Comparison of ENCODE assay signal across 22 mouse cellular contexts in the genomic region with DNA sequence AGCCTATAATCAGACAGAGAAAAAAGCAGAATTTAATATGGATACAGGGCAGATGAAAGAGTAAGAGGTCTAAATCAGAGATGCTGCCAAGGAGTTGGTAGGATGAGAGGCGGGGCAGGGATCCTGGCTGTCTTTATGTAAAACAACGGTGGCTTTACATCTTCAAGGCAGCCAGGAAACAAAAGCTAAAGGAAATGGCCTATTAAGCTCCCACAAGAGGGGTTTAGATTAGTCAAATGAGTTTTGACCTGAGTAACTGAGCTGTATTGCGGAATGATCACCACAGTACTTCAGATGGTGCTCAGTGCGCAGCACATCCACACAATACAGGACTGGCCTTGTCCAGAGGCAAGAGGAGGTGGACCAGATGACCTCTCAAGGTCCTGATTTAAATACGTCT. TPM values are rescaled to one million over a fixed set of nuclear protein-coding genes. Genes with fewer than 3 reads are reported as not detected.
A peak's percentile ranks its signal among the peaks of the same experiment; 100 is the strongest.
DNase-seq lines count a peak whose midpoint lies in the region; ATAC-seq lines count a peak whose summit lies in the region.
"Had no signal": no experiment of that assay in that cellular context is flagged by ENCODE, and none has a peak within 500 bp of the region (broad histone marks: within the 10 kb centered on the region; RNA-seq: fewer than 3 reads in every experiment).

No protein-coding gene starts in this region.

- peak overlapping the region; percentile 83 for H3K27ac ChIP-seq in hindbrain, embryonic 13.5 days
- H3K27ac ChIP-seq in hindbrain, embryonic 10.5 days, result no peak overlapping the region
- no peak overlapping the region for H3K27ac ChIP-seq in midbrain, embryonic 11.5 days (ENCODE audit: low read depth, low read length)
- peak overlapping the region; percentile 83 for H3K27ac ChIP-seq in neural tube, embryonic 13.5 days (replicated peaks)
- H3K27ac ChIP-seq: embryonic facial prominence, embryonic 13.5 days; limb, embryonic 12.5 days; liver, embryonic 13.5 days; lung, embryonic 15.5 days had no signal

- WGBS in hindbrain, embryonic 13.5 days, result 36% methylated on average over 5 of the region's 5 CpGs
- WGBS in hindbrain, embryonic 10.5 days, result 30% methylated on average over 5 of the region's 5 CpGs
- WGBS in midbrain, embryonic 11.5 days, result 18% methylated on average over 5 of the region's 5 CpGs
- whole genome bisulfite sequencing in neural tube, embryonic 13.5 days, result 25% methylated on average over 5 of the region's 5 CpGs

- H3K27me3 ChIP-seq in hindbrain, embryonic 13.5 days, result peaks cover 25% of the 10 kb centered on the region; the same call in 1 of the 2 replicates
- peaks cover 64% of the 10 kb centered on the region for H3K27me3 ChIP-seq in hindbrain, embryonic 10.5 days (ENCODE audit: insufficient read depth, poor library complexity, severe bottlenecking)
- H3K27me3 ChIP-seq in midbrain, embryonic 11.5 days (ENCODE audit: control insufficient read depth, insufficient read depth, low read length), result no peaks in the 10 kb centered on the region; the same call in 1 of the 2 replicates
- no peaks in the 10 kb centered on the region; the same call in 1 of the 2 replicates for H3K27me3 ChIP-seq in neural tube, embryonic 13.5 days

- H3K9me3 ChIP-seq in hindbrain, embryonic 13.5 days, result no peaks in the 10 kb centered on the region
- H3K9me3 ChIP-seq in hindbrain, embryonic 10.5 days, result no peaks in the 10 kb centered on the region
- H3K9me3 ChIP-seq in midbrain, embryonic 11.5 days (ENCODE audit: control insufficient read depth, low read length), result no peaks in the 10 kb centered on the region
- no peaks in the 10 kb centered on the region for H3K9me3 ChIP-seq in neural tube, embryonic 13.5 days
- H3K9me3 ChIP-seq: embryonic facial prominence, embryonic 13.5 days; limb, embryonic 12.5 days; liver, embryonic 13.5 days; lung, embryonic 15.5 days had no signal

- peaks cover 35% of the 10 kb centered on the region for H3K4me1 ChIP-seq in hindbrain, embryonic 13.5 days (replicated peaks)
- H3K4me1 ChIP-seq in hindbrain, embryonic 10.5 days (replicated peaks), result peaks cover 29% of the 10 kb centered on the region
- peaks cover 8% of the 10 kb centered on the region; the same call in 1 of the 2 replicates for H3K4me1 ChIP-seq in midbrain, embryonic 11.5 days (ENCODE audit: control insufficient read depth, insufficient read depth, low read length)
- H3K4me1 ChIP-seq in neural tube, embryonic 13.5 days (replicated peaks), result peaks cover 28% of the 10 kb centered on the region
- H3K4me1 ChIP-seq: liver, embryonic 13.5 days; lung, embryonic 15.5 days had no signal

- ATAC-seq in hindbrain, embryonic 13.5 days (ENCODE audit: low FRiP score), result no peak
- no peak for ATAC-seq in midbrain, embryonic 11.5 days (ENCODE audit: low FRiP score)
- no peak for ATAC-seq in neural tube, embryonic 13.5 days (ENCODE audit: low read depth)
- ATAC-seq: activated CD4-positive, CD25-positive, alpha-beta regulatory T cell, adult 4 months had no signal

- H3K4me2 ChIP-seq in hindbrain, embryonic 13.5 days, result no peak overlapping the region
- H3K4me2 ChIP-seq in midbrain, embryonic 11.5 days, result peak overlapping the region; percentile 38; the same call in 1 of the 2 replicates
- peak overlapping the region; percentile 49; the same call in 1 of the 2 replicates for H3K4me2 ChIP-seq in neural tube, embryonic 13.5 days
- H3K4me2 ChIP-seq: liver, embryonic 13.5 days; lung, embryonic 15.5 days had no signal

- 0 out of 2 replicates have a peak overlapping the region, but pooled peaks have one; percentile 68 for H3K9ac ChIP-seq in hindbrain, embryonic 13.5 days
- H3K9ac ChIP-seq in midbrain, embryonic 11.5 days (ENCODE audit: low read length), result no peak overlapping the region
- 0 out of 2 replicates have a peak overlapping the region, but pooled peaks have one; percentile 58 for H3K9ac ChIP-seq in neural tube, embryonic 13.5 days
- H3K9ac ChIP-seq: embryonic facial prominence, embryonic 13.5 days; limb, embryonic 12.5 days; liver, embryonic 13.5 days; lung, embryonic 15.5 days had no signal

- no peak for DNase-seq in hindbrain, embryonic 10.5 days (ENCODE audit: low spot score)
- DNase-seq in ES-CJ7 (ENCODE audit: low read depth, low spot score), result peak; percentile 95
- DNase-seq in midbrain, embryonic 11.5 days (ENCODE audit: low spot score, missing footprints), result no peak
- DNase-seq in lung, adult 18-20 months, result no peak
- DNase-seq in adrenal gland, adult 2 months, result no peak
- no peak for DNase-seq in right cerebral cortex, adult 2 months (ENCODE audit: low spot score in 2 of 2)
- DNase-seq: adrenal gland, postnatal 14 days; cerebellum, postnatal 14 days; forebrain, postnatal 0 days; gastrocnemius, postnatal 36 days; kidney, adult 2 months; kidney, postnatal 36 days; liver, embryonic 13.5 days; lung, postnatal 4 days; right cerebral cortex, postnatal 4 days; thymus, adult 2 months had no signal

- no peak overlapping the region for H3K4me3 ChIP-seq in hindbrain, embryonic 13.5 days
- no peak overlapping the region for H3K4me3 ChIP-seq in hindbrain, embryonic 10.5 days
- H3K4me3 ChIP-seq in midbrain, embryonic 11.5 days (ENCODE audit: low read depth, low read length), result no peak overlapping the region
- H3K4me3 ChIP-seq in neural tube, embryonic 13.5 days, result no peak overlapping the region
- H3K4me3 ChIP-seq: embryonic facial prominence, embryonic 13.5 days; limb, embryonic 12.5 days; liver, embryonic 13.5 days; lung, embryonic 15.5 days had no signal

- H3K36me3 ChIP-seq in hindbrain, embryonic 13.5 days, result no peaks in the 10 kb centered on the region
- no peaks in the 10 kb centered on the region for H3K36me3 ChIP-seq in hindbrain, embryonic 10.5 days
- no peaks in the 10 kb centered on the region for H3K36me3 ChIP-seq in midbrain, embryonic 11.5 days (ENCODE audit: control insufficient read depth, insufficient read depth, low read length)
- 0 out of 2 replicates have a peak, but pooled peaks cover 8% of the 10 kb centered on the region for H3K36me3 ChIP-seq in neural tube, embryonic 13.5 days
- H3K36me3 ChIP-seq: embryonic facial prominence, embryonic 13.5 days; limb, embryonic 12.5 days; liver, embryonic 13.5 days; lung, embryonic 15.5 days had no signal

RNA-seq across cellular contexts. Expression of a gene that starts 21.7 kb away (rescaled TPM):
- 29.9 and 33.1 TPM in 2 replicates for polyA plus RNA-seq in hindbrain, embryonic 13.5 days (2015; fragmentation: Nextera tagmentation; extraction: Ambion mirVana)
- 5.5 and 8.8 TPM in 2 replicates for polyA plus RNA-seq in hindbrain, embryonic 10.5 days (2016; fragmentation: Nextera tagmentation; extraction: Ambion mirVana)
- 3.3 and 4.4 TPM in 2 replicates for polyA plus RNA-seq in midbrain, embryonic 11.5 days (2014; fragmentation: Nextera tagmentation; extraction: Ambion mirVana)
- polyA plus RNA-seq in neural tube, embryonic 13.5 days (2015; fragmentation: Nextera tagmentation; extraction: Ambion mirVana), result 59.5 and 59.6 TPM in 2 replicates
- total RNA-seq in adrenal gland, adult 2 months (2021), result under 1 TPM; 0.23 to 0.73 TPM
- polyA plus RNA-seq in adrenal gland, adult 2 months (2012; rRNA removed), result 0.43 and 0.60 TPM in 2 replicates
- polyA plus RNA-seq: activated CD4-positive, CD25-positive, alpha-beta regulatory T cell, adult 4 months had no signal

Comparison
In these comparisons a context has a peak if more than half of its experiments do, and no peak if none do; other contexts are left out.
1. H3K27ac ChIP-seq: peak in hindbrain, embryonic 13.5 days (single experiment) and neural tube, embryonic 13.5 days (single experiment); none in hindbrain, embryonic 10.5 days (single experiment) and midbrain, embryonic 11.5 days (single experiment).